Mouse (Mus musculus) frontal cortex, postnatal 36 days (tissue): ENCODE results near the gene Mis12.

Source experiments
- DNase-seq, 2 experiments: peaks; one replicate each; pipeline ENCODE4 v3.0.0; 2022; ENCODE audit warnings: low spot score in 2 of 2

Gene Mis12

GRCm38 (mm10) chr11:71017051-71017450, 2.4 kb upstream of the Mis12 start:
- no peak for DNase-seq

- no peak for DNase-seq
Observed at GRCm38 (mm10) chr11:71018416-71019200, 803 bp upstream of the Mis12 start.

- DNase-seq, result no peak
Observed at GRCm38 (mm10) chr11:71028280-71028679, 8.9 kb downstream of the Mis12 start.

DNA sequence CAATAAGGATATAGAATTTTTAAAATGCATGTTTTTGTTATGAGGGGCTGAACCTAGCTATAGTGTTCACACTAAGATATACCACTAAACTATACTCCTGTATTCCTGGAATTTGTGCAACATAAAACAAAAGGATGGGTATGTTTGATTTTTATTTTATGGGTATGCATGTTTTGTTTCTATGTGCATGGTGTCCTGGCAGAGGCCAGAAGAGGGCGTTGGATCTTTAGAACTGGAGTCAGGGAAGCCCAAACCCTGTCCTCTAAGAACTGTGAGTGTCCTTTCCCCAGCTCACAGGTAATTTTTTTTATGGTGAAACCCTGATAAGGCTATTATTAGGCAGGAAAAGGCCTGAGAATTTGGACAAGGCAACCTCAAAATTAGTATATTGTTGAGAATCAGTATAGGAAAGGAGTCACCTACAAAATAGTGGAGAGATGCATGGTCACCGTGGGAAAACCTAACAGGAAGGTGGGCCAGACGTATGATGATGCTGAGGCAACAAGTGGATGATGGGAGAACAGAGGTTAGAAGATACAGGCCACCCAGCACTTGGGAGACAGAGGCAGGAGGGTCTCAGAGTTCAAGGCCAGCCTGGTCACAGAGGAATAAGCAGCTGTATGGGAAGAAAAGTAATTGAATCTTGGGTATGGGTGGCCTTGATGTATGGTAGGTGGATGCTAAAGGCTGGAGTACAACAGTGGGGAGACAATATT, 10.2 kb downstream of the Mis12 start:
- DNase-seq, result no peak

DNA sequence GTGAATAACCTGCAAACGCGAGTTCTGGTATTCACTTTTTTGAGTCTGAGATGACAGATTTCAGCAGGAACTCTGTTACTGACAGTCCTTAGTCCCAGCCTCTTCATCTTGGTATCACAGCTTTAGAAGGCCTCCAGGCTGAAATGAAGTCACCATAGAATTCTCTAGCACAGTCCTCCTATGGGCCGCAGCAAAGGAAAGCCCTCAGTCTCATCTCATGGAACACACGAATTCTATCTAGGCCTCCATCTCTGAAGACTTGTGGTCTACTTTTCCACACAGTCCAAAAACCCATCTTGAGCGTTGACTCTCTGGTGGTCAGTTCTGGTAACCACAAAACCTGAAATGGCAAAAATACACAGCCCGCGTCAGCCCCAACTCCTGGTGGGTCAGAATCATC, 12.7 kb downstream of the Mis12 start:
- DNase-seq, result peak in 1 of 2 experiments; percentile 12

- DNase-seq, result peak; percentile 58 to 59
Observed at GRCm38 (mm10) chr11:71032491-71033162, 13.2 kb downstream of the Mis12 start.

DNA sequence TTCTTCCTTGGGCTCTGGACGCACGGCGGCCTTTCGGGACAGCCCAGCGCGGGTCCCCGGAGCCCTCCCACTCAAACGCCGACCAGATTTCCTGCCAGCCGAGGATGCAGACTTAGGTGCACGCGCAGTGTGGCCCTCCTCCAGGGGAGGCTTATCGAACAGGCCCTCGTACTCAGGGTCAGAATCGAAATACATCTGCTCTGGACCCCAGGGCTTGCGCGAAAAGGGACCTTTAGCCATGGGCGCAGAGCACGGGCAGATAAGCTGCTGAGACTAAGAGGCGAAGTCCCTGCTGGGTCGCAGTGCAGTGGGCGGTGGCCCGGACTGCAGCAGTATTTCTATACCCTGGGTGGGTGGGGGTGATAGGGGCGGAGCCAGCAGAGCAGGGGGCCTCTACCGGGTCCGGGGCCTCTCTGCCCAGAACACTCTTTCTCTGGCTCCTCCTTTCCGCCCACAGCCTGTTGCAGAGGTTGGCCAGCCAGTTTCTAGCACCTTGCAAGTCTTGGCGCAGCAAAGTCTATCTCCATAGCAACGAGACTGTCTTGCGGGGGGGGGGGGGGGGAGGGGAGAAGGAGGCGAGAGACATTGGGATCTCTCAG, 13.9 kb downstream of the Mis12 start, which contains the start of gene 6330403K07Rik:
TSS of gene 6330403K07Rik (minus strand) at position 351 of the 599 bp plus-strand sequence.
- DNase-seq, result peak; percentile 68 to 75

- DNase-seq, result no peak
Observed at GRCm38 (mm10) chr11:71039526-71040298, 20.3 kb downstream of the Mis12 start.

DNA sequence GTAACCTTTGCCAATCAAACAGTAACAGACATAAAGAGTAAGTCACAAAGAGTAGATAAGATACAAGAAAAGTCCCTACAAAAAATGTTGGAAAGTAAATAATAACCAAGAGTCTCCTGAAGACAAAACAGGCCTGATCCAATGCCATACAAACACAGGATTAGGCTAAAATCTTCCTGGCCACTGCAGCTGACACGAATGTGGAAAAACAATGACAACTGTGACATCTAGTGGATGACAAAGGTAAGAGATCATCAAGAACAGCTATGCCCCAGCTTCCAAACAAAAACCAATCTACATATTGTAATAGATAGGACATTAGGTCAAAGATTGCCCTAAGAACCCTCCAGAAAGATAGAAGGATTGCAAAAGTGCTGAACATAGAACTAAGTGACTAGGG, 33.1 kb downstream of the Mis12 start:
- DNase-seq, result peak in 1 of 2 experiments; percentile 30

DNA sequence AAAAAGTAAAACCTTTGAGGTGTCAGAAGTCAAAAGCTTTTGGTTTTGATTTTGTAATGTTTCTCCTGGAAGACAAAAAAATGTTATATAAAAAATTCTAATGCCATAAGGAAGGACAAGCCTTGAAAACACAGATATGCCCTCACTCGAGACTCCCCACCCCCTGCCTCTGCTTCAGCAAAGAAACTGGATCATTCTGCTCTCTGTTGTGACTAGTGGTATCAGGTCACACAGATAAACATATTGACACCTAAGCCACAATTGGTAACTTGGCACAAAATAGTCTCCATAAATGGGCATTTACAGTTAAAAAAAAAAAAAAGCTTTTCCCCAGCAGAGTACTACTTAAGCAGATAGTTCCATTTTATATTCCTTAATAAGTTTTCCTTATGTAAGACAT, 56.9 kb downstream of the Mis12 start:
- no peak for DNase-seq
